Comparison of ENCODE assay signal across 38 mouse cellular contexts in genomic region chr11:78462669-78463068, GRCm38 (mm10). TPM values are rescaled to one million over a fixed set of nuclear protein-coding genes. Genes with fewer than 3 reads are reported as not detected.
"Had no signal": no experiment of that assay in that cellular context is flagged by ENCODE, and none has a peak within 500 bp of the region (broad histone marks: within the 10 kb centered on the region; RNA-seq: fewer than 3 reads in every experiment).

No protein-coding gene starts in this region.

- H3K9ac ChIP-seq: heart, embryonic 13.5 days; heart, embryonic 15.5 days; hindbrain, embryonic 13.5 days; hindbrain, embryonic 15.5 days; limb, embryonic 12.5 days; liver, embryonic 13.5 days had no signal

- H3K9me3 ChIP-seq: heart, embryonic 15.5 days; hindbrain, embryonic 13.5 days; hindbrain, embryonic 15.5 days; limb, embryonic 10.5 days; limb, embryonic 12.5 days had no signal

- DNase-seq: gastrocnemius, adult 2 months; gastrocnemius, postnatal 14 days; gastrocnemius, postnatal 36 days; heart, adult 11 months; heart, adult 2 months; heart, postnatal 14 days; heart, postnatal 36 days; kidney, adult 18-20 months; kidney, adult 8-10 months; kidney, postnatal 10 days; kidney, postnatal 25 days; kidney, postnatal 4 days; liver; liver, embryonic 13.5 days had no signal

- H3K4me2 ChIP-seq: heart, embryonic 11.5 days; heart, embryonic 13.5 days; heart, embryonic 15.5 days; hindbrain, embryonic 13.5 days; hindbrain, embryonic 15.5 days; limb, embryonic 12.5 days; liver, embryonic 11.5 days had no signal

- H3K27ac ChIP-seq: gastrocnemius, adult 2 months; heart, adult 2 months; heart, embryonic 13.5 days; heart, embryonic 15.5 days; hindbrain, embryonic 13.5 days; hindbrain, embryonic 15.5 days; hindbrain, postnatal 0 days; layer of hippocampus, adult 2 months; left cerebral cortex, adult 2 months; limb, embryonic 10.5 days; limb, embryonic 12.5 days; liver, embryonic 13.5 days had no signal

- H3K27me3 ChIP-seq: heart, embryonic 13.5 days; heart, embryonic 15.5 days; hindbrain, embryonic 13.5 days; hindbrain, embryonic 15.5 days; limb, embryonic 12.5 days; liver, embryonic 13.5 days had no signal

- H3K4me3 ChIP-seq: gastrocnemius, adult 2 months; heart, adult 2 months; heart, embryonic 13.5 days; heart, embryonic 15.5 days; hindbrain, embryonic 13.5 days; hindbrain, embryonic 15.5 days; layer of hippocampus, adult 2 months; left cerebral cortex, adult 2 months; limb, embryonic 10.5 days; limb, embryonic 12.5 days; liver, embryonic 13.5 days had no signal

- ATAC-seq: hindbrain, postnatal 0 days had no signal

- H3K36me3 ChIP-seq: heart, embryonic 13.5 days; heart, embryonic 15.5 days; hindbrain, embryonic 13.5 days; hindbrain, embryonic 15.5 days; limb, embryonic 10.5 days; limb, embryonic 12.5 days; liver, embryonic 13.5 days had no signal

RNA-seq across cellular contexts. Expression of gene Sarm1, which starts 34.9 kb away (rescaled TPM):
- polyA plus RNA-seq: heart, postnatal 0 days had no signal

RNA-seq across cellular contexts. Expression of gene Vtn, which starts 36.2 kb away (rescaled TPM):
- total RNA-seq: hematopoietic stem cell, adult 5-6 weeks had no signal
- polyA plus RNA-seq: limb, embryonic 10.5 days had no signal

RNA-seq across cellular contexts. Expression of gene Sebox, which starts 40.6 kb away (rescaled TPM):
- total RNA-seq: gastrocnemius, adult 2 months; gastrocnemius, postnatal 14 days; gastrocnemius, postnatal 36 days; heart, adult 2 months; heart, postnatal 14 days; heart, postnatal 36 days; hematopoietic stem cell, adult 5-6 weeks had no signal
- polyA plus RNA-seq: gonadal fat pad, adult 2 months; heart, adult 2 months; heart, embryonic 11.5 days; heart, embryonic 13.5 days; heart, embryonic 15.5 days; heart, postnatal 0 days; hindbrain, embryonic 11.5 days; intestine, embryonic 14.5 days; kidney, embryonic 14.5 days; kidney, embryonic 16.5 days; limb, embryonic 10.5 days; limb, embryonic 12.5 days; limb, embryonic 14.5 days had no signal

RNA-seq across cellular contexts. Expression of gene Slc13a2, which starts 40.7 kb away (rescaled TPM):
- total RNA-seq: gastrocnemius, adult 2 months; gastrocnemius, postnatal 14 days; gastrocnemius, postnatal 36 days; heart, adult 2 months; heart, postnatal 14 days; heart, postnatal 36 days; hematopoietic stem cell, adult 5-6 weeks; layer of hippocampus, adult 2 months; layer of hippocampus, postnatal 10 days; layer of hippocampus, postnatal 25 days; left cerebral cortex, adult 2 months; left cerebral cortex, postnatal 14 days; left cerebral cortex, postnatal 36 days had no signal
- polyA plus RNA-seq: frontal cortex, adult 2 months; heart, embryonic 11.5 days; heart, embryonic 13.5 days; heart, embryonic 15.5 days; heart, postnatal 0 days; hindbrain, embryonic 11.5 days; hindbrain, embryonic 13.5 days; hindbrain, embryonic 15.5 days; hindbrain, postnatal 0 days; limb, embryonic 10.5 days; limb, embryonic 12.5 days; liver, embryonic 11.5 days; liver, embryonic 13.5 days had no signal
